Mouse (Mus musculus) forebrain, embryonic 10.5 days (tissue): ENCODE measurements around the gene Pik3cd. TPM values are rescaled to one million over a fixed set of nuclear protein-coding genes. Genes with fewer than 3 reads are reported as not detected.
"Not testable (repeated sequence)": the region's sequence is repeated elsewhere in the genome, so short reads cannot be mapped to it uniquely, and the experiment has no call there.

Experiments
- DNase-seq: peaks from one replicate; pipeline ENCODE4 v3.0.0-alpha.2; 2017; ENCODE audit warnings: low spot score; ENCODE audit errors: extremely low spot score
- H3K27ac ChIP-seq: fragments of 300-500 bp; sonication (generic); 2 replicates; pipeline ENCODE4 v1.5.1; 2016; ENCODE audit warnings: mild to moderate bottlenecking
- H3K27me3 ChIP-seq: fragments of 300-500 bp; sonication (generic); 2 replicates; pipeline ENCODE4 v1.6.1; 2016; ENCODE audit warnings: mild to moderate bottlenecking; ENCODE audit not compliant: poor library complexity, severe bottlenecking
- H3K36me3 ChIP-seq: fragments of 300-500 bp; sonication (generic); replicated peaks from 2 replicates; pipeline ENCODE4 v1.6.1; 2016; ENCODE audit warnings: mild to moderate bottlenecking, moderate library complexity
- H3K4me1 ChIP-seq: fragments of 300-500 bp; sonication (generic); 2 replicates; pipeline ENCODE4 v1.6.1; 2016
- H3K4me3 ChIP-seq: fragments of 300-500 bp; sonication (generic); 2 replicates; pipeline ENCODE4 v1.5.1; 2016; ENCODE audit warnings: mild to moderate bottlenecking, moderate library complexity
- H3K9me3 ChIP-seq: fragments of 300-500 bp; sonication (generic); 2 replicates; pipeline ENCODE4 v1.6.1; 2016; ENCODE audit warnings: mild to moderate bottlenecking, moderate library complexity
- WGBS: fragments of 180-500 bp; shearing (Covaris S2); methylation state at CpG from one replicate; pipeline ENCODE4 v1.1.7; 2016; 5-methylcytosine and 5-hydroxymethylcytosine counted together
- polyA plus RNA-seq: library from polyadenylated mRNA; unstranded; fragments of >200 nt; fragmentation: Nextera tagmentation; extraction: Ambion mirVana; gene quantifications from 2 replicates; pipeline ENCODE4 v1.2.1, GENCODE M21; 2016

Pik3cd gene
- polyA plus RNA-seq, 1 experiment from 2014 or later = 4.6 TPM

DNA sequence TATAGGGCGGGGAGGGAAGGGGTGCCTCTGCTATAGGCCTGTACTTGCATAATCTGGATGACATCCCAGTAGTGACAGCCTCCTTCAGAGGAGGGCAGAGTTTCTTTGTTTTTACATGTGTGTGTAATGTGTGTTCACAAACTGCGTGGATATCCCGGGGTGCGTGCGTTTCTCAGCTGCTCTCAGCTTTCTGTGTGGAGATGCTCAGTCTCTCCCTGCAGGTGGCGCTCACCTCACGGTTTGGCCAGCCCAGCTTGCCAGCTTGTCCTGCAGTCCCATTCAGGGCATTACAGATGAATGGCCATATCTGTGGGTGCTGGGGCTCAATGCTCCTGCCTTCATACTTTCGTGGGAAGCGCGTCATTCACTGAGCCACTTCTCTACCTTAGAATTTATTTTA lies 74.0 kb downstream of the Pik3cd start:
- Histone ChIP-seq H3K4me1 (peaks cover 41% of the 10 kb centered on the region), H3K36me3 (peaks cover 55% of the 10 kb centered on the region), H3K4me3 (no peak overlapping the region), H3K27ac (0 out of 2 replicates have a peak overlapping the region, but pooled peaks have one; percentile 85), H3K27me3 (no peaks in the 10 kb centered on the region), H3K9me3 (no peaks in the 10 kb centered on the region)
- DNase-seq = no peak
- WGBS = 79% methylated on average over 10 of the region's 10 CpGs

DNA sequence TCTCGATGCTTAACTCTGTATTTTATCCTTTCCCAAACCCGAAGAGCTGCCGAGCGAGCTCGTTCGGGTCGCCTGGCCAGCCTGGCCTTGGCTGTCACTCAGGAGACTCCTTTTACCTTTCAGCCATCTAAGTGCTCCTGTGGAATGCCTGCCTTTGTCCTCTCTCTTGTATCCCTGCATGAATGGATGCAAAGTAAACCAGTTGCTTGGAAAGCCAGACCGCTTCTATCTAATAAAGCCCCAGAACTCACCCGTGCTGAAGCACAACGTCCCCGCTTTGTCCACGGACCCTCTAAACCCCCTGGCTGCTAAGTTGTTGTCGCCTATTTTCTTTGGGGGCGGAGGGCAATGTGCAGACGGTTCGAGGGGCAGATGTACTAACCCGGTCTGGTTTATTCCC lies 75.6 kb downstream of the Pik3cd start:
- H3K4me3 ChIP-seq = peak overlapping the region; percentile 19

GRCm38 (mm10) chr4:149623711-149624110 lies 78.7 kb downstream of the Pik3cd start:
- peaks cover 61% of the 10 kb centered on the region for H3K4me1 ChIP-seq
- no peaks in the 10 kb centered on the region for H3K9me3 ChIP-seq
- peaks cover 18% of the 10 kb centered on the region for H3K36me3 ChIP-seq
- 92% methylated on average over 5 of the region's 5 CpGs for WGBS
- no peaks in the 10 kb centered on the region for H3K27me3 ChIP-seq
- no peak overlapping the region for H3K27ac ChIP-seq
- no peak overlapping the region for H3K4me3 ChIP-seq
- no peak for DNase-seq

More for the DNA sequence above, 75.6 kb downstream of the Pik3cd start:
- Histone ChIP-seq H3K27me3 (no peaks in the 10 kb centered on the region), H3K4me1 (peaks cover 43% of the 10 kb centered on the region), H3K36me3 (peaks cover 39% of the 10 kb centered on the region), H3K9me3 (no peaks in the 10 kb centered on the region), H3K27ac (peak overlapping the region; percentile 85)
- 47% methylated on average over 17 of the region's 17 CpGs for WGBS
- peak; percentile 33 for DNase-seq

DNA sequence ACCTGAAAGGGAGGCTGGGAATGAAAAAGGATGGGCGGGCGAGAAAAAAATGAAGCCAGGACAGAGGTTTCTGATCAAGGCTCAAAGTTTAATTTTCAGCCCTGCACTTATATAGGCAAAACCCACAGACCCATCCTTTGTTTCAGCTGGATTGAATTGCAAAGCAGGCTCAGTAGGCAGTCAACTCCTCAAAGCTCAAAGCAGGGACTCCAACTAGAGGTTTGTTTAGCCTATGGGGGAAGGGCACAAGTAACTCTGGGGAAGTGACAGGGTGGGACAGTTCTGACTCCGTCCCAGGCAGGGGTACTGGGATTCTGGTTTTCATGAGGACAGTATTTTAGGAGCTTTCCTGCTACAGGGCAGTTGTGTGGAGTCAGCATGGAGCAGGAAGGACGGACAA lies 81.1 kb downstream of the Pik3cd start:
- DNase-seq = no peak
- Histone ChIP-seq H3K4me1 (peaks cover 39% of the 10 kb centered on the region), H3K27ac (peak overlapping the region; percentile 48), H3K27me3 (no peaks in the 10 kb centered on the region), H3K4me3 (no peak overlapping the region), H3K36me3 (peaks cover 29% of the 10 kb centered on the region), H3K9me3 (no peaks in the 10 kb centered on the region)
- 45% methylated on average over 4 of the region's 4 CpGs for WGBS

DNA sequence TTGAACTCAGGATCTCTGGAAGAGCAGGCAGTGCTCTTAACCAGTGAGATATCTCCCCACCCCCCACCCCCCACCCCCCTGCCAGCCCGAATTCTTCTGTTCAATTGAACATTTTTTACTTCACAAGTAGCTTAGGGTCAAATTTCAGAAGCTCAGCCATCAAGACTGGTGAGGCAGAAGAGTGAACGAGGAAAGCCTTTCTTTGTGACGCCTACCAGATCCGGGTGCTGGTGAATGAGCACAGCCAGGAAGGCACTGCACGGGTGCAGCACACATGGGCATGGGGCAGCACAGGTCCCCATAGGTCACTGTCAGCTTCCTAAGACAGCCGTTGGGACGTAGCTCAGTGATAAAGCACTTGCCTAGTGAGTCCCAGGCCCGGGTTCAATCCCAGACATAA lies 82.4 kb downstream of the Pik3cd start:
- H3K4me3 ChIP-seq = no peak overlapping the region
- H3K27ac ChIP-seq = peak overlapping the region; percentile 48
- 22% methylated on average over 8 of the region's 8 CpGs for WGBS
- H3K27me3 ChIP-seq = no peaks in the 10 kb centered on the region
- peaks cover 42% of the 10 kb centered on the region for H3K36me3 ChIP-seq
- peaks cover 2% of the 10 kb centered on the region; the same call in 1 of the 2 replicates for H3K9me3 ChIP-seq
- DNase-seq = no peak
- peaks cover 26% of the 10 kb centered on the region for H3K4me1 ChIP-seq

DNA sequence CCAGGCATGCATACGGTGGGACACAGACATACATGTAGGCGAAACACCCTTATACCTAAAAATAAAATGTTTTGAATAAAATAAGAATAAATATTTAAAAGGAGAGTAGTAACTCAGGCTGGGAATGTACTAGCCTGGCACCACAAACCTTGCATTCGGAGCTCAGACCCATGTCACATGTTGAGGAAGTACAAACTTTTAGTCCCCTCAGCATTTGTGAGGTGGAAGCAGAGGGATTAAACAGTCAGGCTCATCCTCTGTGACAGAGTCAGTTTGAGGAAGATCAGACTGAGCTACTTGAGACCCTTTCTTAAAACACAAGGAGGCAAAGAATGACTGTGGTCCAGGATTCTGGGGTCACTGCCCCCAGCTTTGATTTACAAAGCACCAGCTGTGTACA lies 85.4 kb downstream of the Pik3cd start:
- H3K27me3 ChIP-seq, DNase-seq, H3K4me3 ChIP-seq, H3K27ac ChIP-seq: not testable (repeated sequence)
- Histone ChIP-seq H3K4me1 (peaks cover 24% of the 10 kb centered on the region), H3K9me3 (peaks cover 10% of the 10 kb centered on the region; the same call in 1 of the 2 replicates), H3K36me3 (peaks cover 50% of the 10 kb centered on the region)
- 90% methylated on average over 3 of the region's 3 CpGs for WGBS

DNA sequence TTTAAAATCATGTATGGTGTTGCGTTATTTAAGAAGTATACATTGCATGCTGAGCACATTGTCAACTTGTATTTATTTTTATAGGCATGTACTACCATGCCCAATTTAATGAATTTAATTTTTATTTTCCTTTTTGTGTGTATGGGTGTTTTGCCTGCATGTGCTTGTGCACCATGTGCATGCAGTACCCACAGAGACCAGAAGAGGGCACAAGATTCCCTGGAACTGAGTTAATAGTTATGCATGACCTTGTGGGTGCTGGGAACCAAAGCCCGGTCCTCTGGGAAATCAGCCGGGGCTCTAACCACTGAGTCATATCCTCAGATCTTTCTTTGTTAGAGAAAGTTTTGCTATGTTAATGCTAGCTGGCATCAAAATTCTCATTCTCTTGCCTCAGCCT lies 87.5 kb downstream of the Pik3cd start:
- Histone ChIP-seq H3K27ac (no peak overlapping the region), H3K27me3 (no peaks in the 10 kb centered on the region), H3K4me3 (no peak overlapping the region), H3K4me1 (peaks cover 3% of the 10 kb centered on the region), H3K9me3 (peaks cover 10% of the 10 kb centered on the region; the same call in 1 of the 2 replicates), H3K36me3 (peaks cover 50% of the 10 kb centered on the region)
- no peak for DNase-seq
- 98% methylated on average over 3 of the region's 3 CpGs for WGBS

GRCm38 (mm10) chr4:149613497-149613896 lies 88.9 kb downstream of the Pik3cd start:
- H3K4me1 ChIP-seq, H3K4me3 ChIP-seq, DNase-seq, H3K27me3 ChIP-seq, H3K27ac ChIP-seq: not testable (repeated sequence)
- WGBS = 83% methylated on average over 6 of the region's 6 CpGs
- peaks cover 10% of the 10 kb centered on the region; the same call in 1 of the 2 replicates for H3K9me3 ChIP-seq
- H3K36me3 ChIP-seq = peaks cover 47% of the 10 kb centered on the region

DNA sequence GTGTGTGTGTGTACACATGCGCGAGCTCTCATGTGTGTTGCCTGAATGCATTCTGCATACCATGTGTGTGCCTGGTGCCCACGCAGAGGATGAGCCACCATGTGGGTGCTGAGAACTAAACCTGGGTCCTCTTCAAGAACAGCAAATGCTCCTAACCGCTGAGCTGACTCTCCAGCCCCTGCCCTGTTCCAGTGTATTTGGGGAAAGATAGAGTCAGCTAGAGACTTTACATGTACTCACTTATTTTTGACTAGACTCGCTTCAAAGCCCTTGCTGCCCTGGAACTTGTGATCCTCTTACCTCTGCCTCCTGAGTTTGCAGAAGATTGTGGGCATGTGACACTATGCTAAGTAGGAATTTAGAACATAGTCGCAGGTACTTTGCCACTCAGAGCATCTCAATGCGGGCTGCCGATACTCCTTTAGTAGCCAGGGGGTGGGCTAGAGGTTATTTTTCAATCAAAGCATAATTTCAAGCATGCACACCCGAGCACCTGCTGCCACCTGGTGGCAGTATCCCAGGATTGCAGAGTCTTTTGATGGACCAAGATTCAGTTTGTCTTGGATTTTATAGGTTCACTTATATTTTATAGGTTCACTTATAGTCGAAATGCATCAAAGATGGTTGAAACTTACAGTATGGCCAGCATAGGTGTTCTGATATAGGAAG lies 90.9 kb downstream of the Pik3cd start:
- no peak overlapping the region for H3K4me3 ChIP-seq
- WGBS = 57% methylated on average over 10 of the region's 10 CpGs
- DNase-seq = no peak

GRCm38 (mm10) chr4:149609256-149610025 lies 92.9 kb downstream of the Pik3cd start:
- Histone ChIP-seq H3K27me3 (no peaks in the 10 kb centered on the region), H3K9me3 (peaks cover 3% of the 10 kb centered on the region; the same call in 1 of the 2 replicates), H3K27ac (no peak overlapping the region), H3K4me1 (peaks cover 36% of the 10 kb centered on the region), H3K4me3 (no peak overlapping the region), H3K36me3 (peaks cover 18% of the 10 kb centered on the region)
- DNase-seq = no peak
- WGBS = 76% methylated on average over 8 of the region's 8 CpGs

More for the DNA sequence above, 90.9 kb downstream of the Pik3cd start:
- Histone ChIP-seq H3K4me1 (peaks cover 23% of the 10 kb centered on the region), H3K9me3 (peaks cover 10% of the 10 kb centered on the region; the same call in 1 of the 2 replicates), H3K27me3 (no peaks in the 10 kb centered on the region), H3K27ac (no peak overlapping the region), H3K36me3 (peaks cover 36% of the 10 kb centered on the region)

DNA sequence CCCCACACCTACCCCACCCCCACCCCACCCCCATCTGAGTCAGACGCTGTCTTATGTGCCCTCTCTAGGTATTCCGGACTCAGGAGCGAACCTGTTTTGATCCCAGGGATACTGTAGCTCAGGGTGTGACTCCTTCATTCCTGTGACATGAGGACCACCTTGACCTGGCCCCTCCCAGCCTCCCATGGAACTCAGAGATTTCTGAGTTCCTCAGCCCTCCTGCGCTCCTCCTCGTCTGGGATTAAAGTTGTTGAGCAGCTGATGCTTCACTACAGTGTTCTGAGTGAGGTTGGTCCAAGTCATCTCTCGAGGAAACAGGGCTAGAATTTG lies 94.1 kb downstream of the Pik3cd start:
- Histone ChIP-seq H3K9me3 (no peaks in the 10 kb centered on the region; the same call in 1 of the 2 replicates), H3K27me3 (no peaks in the 10 kb centered on the region), H3K27ac (no peak overlapping the region; the same call in 1 of the 2 replicates), H3K4me3 (no peak overlapping the region), H3K36me3 (peaks cover 20% of the 10 kb centered on the region), H3K4me1 (peaks cover 36% of the 10 kb centered on the region)
- WGBS = 83% methylated on average over 6 of the region's 6 CpGs
- DNase-seq = no peak

- H3K27ac ChIP-seq = peak overlapping the region; percentile 49
- no peaks in the 10 kb centered on the region for H3K27me3 ChIP-seq
- 73% methylated on average over 20 of the region's 20 CpGs for WGBS
- H3K9me3 ChIP-seq = no peaks in the 10 kb centered on the region; the same call in 1 of the 2 replicates
- no peak overlapping the region for H3K4me3 ChIP-seq
- peaks cover 20% of the 10 kb centered on the region for H3K36me3 ChIP-seq
- peaks cover 36% of the 10 kb centered on the region for H3K4me1 ChIP-seq
- DNase-seq = peak; percentile 14
Observed at GRCm38 (mm10) chr4:149607591-149608308, 94.6 kb downstream of the Pik3cd start.
